Mouse (Mus musculus) CH12F3 (cell line): ENCODE data around the gene Itpa.

Experiments used
- in situ Hi-C: fragments of 300-500 bp; cut with MboI; formaldehyde crosslinking; loops from 2 replicates; pipeline ENCODE4 v1.14.3; 2020; ENCODE audit warnings: low sequenced_read_pairs

Gene Itpa

DNA sequence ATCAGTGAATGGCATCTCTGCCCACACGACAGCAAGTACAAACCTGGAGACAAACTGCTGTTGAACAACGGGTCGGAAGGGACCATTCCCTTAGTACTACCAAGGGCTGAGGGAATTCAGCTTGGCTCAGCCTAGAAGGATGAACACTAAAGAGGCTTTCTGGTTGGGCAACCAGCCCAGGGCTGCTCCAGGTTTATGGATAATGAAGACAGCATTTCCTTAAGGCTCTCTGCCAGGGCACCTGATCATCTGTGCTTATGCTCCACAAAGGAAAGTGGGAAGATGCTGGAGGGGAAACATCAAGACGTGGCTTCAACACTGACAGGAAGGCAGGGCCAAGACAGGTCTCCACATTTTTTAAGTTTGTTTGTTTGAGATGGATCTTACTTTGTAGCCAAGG is 57.0 kb downstream of the Itpa start:
- in situ Hi-C loops, result no loop called here

DNA sequence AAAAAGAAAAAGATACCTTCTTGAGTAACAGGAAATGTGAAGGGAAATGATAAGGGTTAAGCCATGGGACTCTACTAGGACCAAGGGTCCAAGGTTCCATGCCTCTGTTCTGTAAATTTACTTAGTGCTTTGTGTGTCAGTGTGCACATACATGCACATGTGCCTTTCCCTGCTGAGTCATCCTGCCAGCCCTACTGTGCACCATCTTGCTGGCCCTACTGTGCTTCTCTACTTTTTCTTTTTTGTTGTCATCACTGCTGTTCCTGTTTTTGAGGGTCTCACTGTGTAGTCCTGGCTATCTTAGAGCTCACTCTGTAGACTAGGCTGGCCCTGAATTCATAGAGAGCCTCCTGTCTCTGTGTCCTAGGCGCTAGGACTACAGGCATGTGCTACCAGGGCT is 60.3 kb downstream of the Itpa start:
- in situ Hi-C loops, result no loop called here

- in situ Hi-C loops, result no loop called here
Observed at GRCm38 (mm10) chr2:130728906-130729585, 61.6 kb downstream of the Itpa start.

- in situ Hi-C loops, result no loop called here
Observed at GRCm38 (mm10) chr2:130730746-130731145, 63.3 kb downstream of the Itpa start.
